Mouse (Mus musculus) spleen, postnatal 10 days (tissue): ENCODE measurements at regions not wholly inside any gene's neighbourhood (a gene's known extent, or its start where the extent isn't known, plus 50 kb on each side); places are given as distances from the start of the nearest gene placed in this dataset.

ENCODE experiments used
- DNase-seq, 2 experiments: peaks; one replicate each; pipeline ENCODE4 v3.0.0; 2021 to 2022; ENCODE audit warnings: low spot score in 2 of 2

DNA sequence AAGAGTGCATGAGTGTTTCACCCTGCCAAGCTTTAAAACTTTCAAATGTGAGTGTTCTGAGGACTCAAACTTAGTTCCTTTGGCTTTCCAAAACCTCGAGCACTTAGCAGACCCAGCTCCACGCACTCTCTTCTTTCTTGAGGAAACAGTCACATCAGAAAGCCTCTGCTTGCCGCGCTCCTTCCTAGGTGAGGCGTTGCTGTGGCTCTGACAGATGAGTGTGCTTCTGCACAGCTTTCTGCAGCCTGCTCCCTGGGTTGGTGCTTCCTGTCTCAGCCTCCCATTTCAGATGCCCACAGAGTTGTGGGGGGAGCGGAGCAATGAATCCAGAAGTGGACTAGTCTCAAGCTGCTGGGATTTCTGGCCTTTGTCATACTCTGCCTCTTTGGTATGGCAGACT is 95.3 kb upstream of the Id2 start:
- DNase-seq: no peak

DNA sequence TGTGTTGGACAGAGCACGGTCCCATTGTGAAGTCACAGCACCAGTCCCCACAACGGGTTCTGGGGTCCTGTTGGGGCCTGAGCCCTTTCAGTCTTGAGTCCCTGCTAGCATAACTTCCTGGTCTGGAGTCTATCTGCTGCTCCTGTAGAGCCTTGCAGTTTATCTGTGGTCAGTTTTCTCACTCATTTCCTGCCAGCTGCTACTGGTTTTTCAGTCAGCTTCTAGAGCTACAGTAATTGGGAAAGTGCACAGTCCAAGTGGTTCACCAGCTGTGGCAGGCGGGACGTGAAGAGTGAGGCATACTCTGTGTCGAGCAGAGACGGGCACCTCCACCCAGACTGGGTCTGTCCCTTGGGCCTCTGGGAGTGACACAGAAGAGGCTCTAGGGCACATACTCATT is 93.4 kb upstream of the Id2 start:
- peak in 1 of 2 experiments; percentile 51 for DNase-seq

DNA sequence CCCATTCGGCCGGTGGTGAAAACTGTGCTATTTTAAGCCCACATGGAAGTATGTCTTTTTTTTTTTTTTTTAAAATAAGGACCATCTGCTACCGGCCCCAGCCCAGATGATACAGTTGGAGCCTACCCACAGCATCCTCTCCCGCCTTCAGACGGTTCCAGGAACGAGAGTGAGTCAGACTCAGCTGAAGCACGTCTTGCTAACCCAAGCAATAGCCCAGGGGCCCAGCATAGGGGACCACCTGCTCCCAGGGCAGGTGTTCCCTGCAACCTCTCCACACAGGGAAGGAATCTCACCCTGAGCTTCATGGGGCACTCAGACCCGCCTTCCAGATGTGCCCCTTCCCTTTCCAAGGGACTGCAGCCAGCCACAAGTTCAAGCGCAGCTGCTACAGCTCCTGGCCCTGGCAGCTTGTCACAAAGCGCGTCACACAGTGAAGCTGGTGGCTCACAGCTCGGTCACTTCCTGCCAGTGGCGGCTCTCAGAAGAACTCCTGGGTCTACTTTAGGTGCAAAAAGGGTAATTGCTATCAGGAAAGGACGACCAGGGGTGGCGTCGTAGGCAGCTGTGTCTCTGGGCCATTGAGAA is 92.3 kb upstream of the Id2 start:
- peak in 1 of 2 experiments; percentile 54 for DNase-seq

DNA sequence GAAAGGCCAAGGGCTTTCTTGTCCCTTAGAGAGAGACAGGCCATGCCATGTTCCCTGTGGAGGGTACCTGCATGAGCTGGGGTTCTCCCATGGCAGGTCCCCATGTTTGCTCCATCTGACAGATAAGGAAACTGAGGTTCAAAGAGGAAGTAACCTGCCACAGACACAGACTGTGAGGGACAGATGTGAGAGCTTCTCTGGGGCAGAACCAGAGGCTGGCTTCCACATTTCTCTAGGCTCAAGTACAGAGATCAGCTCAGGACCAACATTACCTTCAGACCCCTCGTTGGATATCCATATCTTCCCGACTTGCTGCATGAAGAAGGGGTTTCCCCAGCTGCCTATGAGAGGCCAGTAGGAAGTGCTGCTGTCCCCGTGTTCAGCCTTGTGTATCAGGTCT is 91.6 kb upstream of the Id2 start:
- DNase-seq: no peak

DNA sequence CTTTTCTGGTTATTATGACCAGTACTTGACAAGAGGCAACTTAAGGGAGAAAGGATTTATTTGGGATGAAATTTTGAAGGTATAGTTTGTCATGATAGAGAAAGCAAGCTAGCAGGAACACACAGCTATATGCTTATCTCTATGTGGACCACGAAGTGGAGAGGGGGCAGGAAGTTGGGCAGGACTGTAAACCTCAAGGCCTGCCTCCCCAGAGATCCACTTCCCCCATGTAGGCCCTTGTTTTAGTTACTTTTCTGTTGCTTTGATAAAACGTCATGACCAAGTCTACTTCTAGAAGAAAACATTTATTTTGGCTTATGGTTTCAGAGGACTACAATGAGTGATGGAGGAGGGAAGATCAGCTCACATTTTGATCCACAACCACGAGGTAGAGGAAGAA is 90.3 kb upstream of the Id2 start:
- DNase-seq: no peak

DNA sequence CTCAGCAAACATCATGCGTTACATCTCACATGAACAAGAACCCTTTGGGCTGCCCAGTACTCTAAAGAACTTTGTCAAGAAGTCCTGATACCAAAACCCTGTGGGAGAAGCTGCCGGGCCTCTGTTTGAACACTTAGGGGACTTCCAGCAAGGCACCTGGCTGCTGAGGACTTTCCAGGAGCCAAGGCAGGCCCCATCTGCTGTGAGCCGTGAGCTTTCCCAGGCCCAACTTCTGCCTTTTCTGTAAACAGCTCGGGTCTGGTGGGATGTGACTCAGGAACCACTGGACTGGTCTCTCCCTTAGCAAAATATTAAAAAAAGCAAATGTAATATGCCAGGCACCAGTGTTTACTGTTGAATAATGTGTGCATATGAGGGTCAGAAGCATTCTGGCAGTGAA is 85.7 kb upstream of the Id2 start:
- no peak for DNase-seq

DNA sequence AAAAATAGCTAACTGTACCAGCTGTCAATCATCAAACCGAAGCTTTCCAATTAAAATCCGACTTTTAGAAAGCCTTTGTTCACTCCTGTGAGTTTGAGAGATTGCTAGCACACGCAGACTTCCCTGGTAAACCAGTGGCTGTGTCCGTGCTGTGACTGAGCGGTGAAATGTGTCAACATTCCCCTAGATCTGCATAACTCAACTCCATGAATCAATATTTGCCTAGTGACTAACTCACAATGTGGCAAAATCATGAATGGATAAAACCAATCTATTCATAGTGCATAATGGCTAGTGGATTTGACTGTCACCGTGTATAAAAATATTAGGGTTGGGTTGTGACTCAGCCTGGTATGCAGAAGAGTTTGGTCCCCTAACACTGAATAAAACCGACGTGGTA is 84.4 kb upstream of the Id2 start:
- no peak for DNase-seq

DNA sequence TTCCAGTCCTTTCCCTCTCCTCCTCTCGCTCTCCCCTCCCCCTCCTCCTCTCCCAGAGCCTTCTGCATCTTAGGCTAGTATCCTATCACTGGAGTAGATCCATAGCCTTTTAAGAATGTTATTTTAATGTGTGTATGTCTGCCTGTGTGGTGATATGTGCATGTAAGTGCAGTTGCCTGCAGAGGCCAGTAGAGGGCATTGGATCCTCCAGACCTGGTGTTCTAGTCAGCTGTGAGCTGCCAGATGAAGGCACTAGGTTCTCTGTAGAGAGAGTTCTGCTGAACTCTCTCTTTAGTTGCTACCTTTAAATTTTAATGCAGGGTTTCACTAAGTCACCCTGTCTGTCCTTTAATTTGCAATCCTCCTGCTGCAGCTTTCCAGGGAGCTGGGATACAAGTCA is 83.9 kb upstream of the Id2 start:
- no peak for DNase-seq

DNA sequence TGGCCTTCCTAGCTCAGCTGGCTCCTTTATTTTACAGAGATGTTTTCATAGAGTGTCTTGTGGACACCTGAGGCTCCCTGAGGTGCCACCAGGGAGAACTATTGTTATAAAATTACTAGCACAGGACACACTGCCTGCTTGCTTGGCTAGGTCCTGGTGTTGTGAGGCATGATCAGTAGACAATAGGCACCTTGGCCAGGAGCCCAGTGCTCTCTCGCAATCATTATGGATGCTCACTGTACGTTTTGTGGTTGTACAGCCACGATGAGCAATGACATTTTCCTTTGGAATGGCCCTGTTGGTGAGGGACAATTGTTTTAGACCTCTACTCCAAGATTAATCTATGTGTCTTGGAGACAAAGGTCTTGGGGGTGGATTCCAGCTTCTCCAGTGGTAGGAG is 83.3 kb upstream of the Id2 start:
- DNase-seq: no peak

DNA sequence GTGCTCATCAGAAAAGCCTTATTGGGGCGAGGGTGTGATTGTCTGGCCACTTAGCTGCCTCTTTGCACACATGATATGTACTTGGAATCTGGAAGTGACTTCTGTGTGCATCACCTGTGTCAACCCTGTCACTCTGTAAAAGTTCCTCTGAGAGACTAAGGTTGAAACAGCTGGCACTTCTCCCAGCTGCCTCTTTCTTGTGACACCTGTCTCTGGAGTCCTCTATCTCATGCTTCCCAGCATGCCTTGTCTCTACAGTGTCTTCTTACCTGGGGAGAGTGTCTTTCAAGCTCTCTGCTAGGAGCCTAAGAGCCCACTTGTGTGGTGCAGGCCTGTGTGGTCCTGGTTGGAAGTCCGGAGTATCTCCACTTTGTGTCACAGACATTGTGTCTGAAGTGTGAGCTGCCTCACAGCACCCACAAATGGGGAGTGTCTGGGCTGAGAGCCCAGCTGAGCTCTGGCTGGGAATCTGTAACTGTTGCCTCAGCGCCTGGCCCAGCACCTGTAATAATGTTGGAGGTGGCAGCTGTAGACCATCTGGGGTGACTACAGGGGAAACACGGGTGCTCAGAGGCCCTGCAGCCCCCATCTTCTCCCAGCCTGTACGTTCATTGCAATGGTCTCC is 81.7 kb upstream of the Id2 start:
- no peak for DNase-seq

DNA sequence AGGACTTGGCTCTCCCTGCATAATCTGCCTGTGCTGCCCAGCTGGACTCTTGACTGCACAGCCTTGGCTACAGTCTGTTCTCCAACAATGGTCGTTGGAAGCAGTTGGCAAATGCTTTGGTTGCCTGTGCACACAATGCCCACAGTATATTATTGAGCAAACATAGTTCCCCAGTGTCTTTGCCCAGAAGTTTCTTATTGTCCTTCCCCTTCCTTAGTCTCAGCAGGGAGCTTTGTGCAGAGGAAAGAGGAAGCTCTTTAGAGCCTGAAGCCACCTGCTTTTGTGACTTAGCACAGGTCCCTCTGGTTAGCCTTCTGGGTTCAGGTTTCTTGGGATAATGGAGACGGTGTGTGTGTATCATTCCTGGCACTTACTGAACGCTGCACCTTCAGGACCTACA is 80.9 kb upstream of the Id2 start:
- no peak for DNase-seq

DNA sequence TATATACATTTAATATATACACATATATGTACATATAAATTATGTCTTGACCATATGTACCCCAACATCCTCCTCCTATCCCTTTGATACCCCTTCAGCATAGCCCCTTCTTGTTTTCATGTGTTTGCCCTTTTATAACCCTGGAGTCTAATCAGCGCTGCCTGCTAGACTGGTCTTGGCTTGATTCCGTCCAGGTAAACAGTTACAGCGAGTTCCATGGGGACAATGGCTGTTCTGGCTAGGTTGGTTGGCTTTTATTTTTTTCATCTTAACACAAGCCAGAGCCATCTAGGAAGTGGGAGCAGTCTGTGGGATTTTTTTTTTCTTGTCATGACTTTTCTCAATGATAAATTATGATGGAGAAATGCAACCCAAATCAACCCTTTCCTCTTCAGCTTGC is 79.6 kb upstream of the Id2 start:
- no peak for DNase-seq

DNA sequence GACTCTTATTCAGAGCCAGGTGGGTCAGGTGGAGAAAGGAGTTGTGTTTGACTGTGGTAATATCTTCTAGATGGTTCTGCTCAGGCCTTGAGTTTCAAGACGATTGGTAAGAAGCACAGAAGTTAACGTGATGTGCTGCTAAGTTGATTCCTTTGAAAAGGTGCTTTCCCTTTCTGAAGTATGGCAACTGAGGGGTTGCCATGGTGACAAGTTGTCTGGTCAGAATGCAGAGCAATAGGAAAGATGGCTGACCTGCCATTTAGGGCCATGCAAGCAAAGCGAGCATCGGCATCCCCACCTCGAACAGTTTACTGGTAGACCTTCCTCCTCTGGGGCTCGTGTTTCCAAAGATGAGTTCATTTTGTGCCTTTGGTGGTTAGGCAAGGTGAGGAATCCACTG is 76.1 kb upstream of the Id2 start:
- no peak for DNase-seq

DNA sequence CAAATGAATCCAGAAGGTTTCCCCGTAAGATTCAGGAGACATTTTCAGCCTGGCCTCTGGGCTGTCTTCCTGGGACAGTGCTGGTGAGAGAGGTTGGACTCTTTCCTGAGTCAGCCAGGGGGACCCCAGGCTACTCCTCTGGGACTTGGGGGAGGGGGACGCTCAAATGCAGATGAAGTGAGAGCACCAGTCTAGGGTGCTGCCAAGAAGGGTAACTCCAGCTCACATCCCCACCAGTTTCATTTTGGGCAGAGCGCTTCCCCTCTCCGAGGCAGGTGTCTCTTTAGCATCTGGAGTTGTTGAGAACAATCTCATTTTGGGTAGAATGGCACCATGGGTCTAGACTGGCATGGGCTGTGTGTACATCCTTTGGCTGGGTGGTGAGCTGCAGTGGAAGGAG is 75.5 kb upstream of the Id2 start:
- no peak for DNase-seq

DNA sequence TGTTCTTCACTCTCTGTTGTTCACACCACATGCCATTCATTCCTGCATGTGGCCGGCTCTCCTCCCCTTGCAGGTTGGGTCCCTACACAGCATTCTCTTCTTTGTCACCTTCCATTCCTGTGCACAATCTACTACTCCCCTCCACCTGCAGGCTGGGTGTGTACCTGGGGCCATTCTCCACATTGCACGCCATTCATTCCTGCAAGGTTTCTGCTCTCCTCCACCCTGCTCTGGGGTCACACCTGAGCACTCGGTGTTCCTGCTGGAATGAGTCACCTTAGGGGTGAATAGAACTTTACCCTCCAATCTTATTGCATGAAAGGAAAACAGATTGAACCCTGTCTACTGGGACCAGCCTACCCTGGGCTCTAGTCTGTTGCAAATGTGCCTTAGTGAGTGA is 72.7 kb upstream of the Id2 start:
- no peak for DNase-seq

DNA sequence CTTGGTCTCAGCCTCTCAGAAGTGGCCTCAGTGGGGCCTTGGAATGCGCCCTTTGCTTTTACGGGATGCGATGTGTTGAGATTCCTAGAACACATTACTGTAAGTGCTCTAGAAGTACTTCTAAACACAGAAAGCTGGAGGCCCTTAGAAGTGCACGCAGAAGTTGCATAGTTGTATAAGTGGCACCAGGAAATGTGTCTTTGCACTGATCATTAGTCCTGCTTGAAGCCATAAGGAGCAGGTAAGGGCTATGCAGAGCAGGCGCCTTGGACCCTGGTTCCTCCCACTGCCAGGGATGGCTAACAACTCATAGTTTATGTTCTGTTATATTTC is 71.2 kb upstream of the Id2 start:
- no peak for DNase-seq

DNA sequence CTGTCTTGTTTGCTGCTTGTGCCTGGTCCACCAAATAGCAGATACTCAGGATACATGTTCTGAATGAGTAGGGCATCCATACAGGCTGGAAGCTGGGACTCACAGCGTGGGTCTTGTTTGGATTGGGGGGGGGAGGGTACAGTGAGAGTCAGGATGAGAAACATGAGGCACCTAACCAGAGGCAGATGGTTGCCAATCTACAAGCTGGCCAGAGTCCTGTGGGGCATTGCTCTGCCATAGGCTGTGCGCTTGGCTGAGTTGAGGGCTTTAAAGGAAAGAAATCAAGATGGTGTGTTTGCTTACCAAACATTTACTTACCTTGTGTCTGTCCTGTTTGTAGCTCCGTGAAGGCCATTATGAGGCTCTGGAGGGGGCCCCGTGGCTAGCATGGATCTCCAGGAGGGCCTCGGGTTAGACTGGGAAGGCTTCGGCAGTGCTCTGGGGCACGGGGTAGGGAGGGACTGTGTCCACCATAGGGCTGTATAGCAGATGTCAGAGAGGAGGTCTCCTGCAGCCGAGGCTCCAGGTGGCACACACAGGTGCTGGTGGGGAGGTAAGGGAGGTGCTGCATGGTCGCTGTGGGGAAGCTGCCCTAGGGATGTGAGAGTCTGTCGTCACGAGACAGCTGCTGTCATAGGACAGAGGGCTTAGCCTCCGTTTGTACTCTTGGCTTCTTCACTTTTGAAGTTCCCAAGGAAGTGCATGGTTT is 70.7 kb upstream of the Id2 start:
- peak in 1 of 2 experiments; percentile 38 for DNase-seq

DNA sequence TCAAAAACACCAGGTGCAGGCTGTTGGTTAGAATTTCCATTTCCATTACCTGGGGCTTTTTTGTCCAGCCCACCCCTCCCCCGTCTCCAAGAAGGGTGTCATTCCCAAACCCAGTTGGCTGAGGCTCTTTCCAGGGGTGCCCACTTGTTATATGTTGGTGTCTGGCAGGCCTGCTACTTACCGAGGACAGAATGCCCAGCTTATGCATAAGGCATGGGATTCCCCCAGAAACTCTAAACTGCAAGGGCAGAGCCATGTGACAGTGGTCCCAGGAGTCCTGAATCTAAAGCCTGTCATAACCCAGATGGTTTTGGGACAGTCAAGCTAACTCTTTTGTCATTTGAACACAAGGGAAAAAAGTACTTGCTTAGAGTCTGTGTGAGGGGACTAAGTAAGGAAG is 69.6 kb upstream of the Id2 start:
- DNase-seq: no peak

DNA sequence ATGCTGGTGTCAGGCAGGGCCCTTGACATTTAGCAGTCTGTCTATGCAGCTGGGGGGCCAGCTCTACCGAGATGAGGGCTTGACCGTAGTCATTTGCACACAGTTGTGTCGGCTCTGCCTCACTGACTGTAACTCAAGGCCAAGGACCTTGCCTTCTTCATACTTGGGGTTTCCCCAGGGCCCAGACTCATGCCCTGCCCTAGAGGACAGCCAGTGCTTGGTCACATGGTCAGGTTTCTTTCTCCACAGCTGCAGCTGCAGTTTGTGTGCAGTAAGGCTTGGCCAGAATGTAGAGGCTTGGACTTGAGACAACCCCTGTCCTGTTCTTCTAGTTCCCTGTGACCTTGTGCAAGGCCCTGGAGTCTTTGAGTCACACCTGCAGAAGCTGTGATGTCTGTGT is 68.7 kb upstream of the Id2 start:
- peak in 1 of 2 experiments; percentile 46 for DNase-seq

DNA sequence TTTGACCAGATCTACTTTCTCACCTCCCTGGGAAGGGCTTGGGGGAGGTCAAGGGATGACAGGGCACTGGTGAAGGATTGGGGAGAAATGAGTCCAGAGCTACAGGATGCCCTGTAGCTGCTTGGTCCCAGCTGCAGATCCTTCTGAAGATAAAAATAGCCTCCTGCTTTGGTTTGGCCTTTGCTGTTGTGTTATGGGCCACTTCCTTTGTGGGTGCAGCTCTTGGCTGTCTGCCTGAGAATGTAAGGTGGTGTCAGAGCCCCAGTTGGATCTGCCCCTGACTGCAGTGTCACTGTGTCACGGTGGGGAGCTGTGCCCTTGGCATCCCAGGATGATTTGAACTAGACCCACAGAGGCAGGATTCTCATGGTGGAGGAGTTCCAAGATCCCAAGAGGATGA is 67.8 kb upstream of the Id2 start:
- DNase-seq: peak in 1 of 2 experiments; percentile 36

DNA sequence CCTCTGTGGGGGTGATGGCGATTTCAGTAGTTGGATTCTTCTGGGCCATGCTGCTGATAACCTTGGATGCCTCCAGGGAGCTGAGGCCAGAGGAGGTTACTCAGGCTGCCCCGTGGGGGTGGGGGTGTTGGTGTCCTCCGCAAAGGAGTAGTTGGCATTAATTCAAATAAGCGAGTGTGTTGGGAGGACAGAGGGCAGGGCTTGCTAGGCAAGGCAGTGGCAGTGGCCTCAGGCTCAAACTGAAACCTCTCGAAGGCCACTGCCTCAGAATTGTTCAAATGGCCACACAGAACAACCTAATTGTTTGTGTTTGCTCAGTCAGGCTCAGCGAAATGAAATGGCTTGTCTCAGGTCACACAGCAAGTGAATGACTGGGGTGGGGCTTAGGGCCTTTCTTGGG is 66.6 kb upstream of the Id2 start:
- no peak for DNase-seq

DNA sequence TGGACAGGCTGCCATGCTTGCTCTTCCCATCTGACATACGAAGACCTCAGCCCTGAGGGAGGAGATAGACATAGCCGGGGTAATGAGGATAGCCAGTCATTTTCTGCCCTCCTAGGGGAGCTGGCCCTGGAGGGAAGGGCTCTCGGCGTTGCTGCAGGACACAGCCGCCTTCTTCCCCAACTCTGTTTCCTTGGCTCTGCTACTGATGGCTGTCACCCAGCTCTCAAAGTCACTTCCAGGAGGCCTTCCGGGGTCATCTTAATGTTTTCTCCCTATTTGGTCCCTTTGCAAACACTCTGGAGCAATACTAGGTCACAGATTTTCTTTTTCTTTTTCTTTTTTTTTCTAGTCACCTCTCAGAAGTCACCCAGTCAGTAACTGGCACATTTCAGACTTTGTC is 65.9 kb upstream of the Id2 start:
- DNase-seq: no peak

DNA sequence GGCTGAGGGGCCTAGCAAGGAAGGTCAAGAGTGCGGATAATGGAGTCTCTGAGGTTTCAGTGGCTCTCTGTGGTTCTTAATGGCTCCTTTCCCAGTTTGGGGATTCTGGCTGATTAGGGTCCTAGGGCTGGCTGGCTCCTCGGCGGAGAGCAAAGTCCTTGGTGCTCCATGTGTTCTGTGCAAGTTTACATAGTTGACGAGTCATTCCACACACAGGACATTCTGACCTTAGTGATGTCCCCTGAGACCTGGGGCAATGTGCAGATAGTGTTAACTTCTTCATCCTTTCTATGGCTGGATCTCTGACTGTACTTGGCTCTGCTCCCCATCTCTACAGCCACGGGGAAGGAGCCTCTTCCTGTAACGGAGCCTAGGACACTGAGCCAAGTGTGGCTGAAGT is 65.0 kb upstream of the Id2 start:
- DNase-seq: no peak
